Mouse (Mus musculus) kidney, adult 2 months (tissue): Measurements from ENCODE around the gene Trappc4.

ENCODE experiments used
- CTCF ChIP-seq: fragments of 200-500 bp; conservative IDR thresholded peaks from 2 replicates; pipeline ENCODE4 v1.5.1; 2011; ENCODE audit warnings: low read depth, mild to moderate bottlenecking, control low read depth, low read length, moderate library complexity, mixed read lengths; ENCODE audit not compliant: insufficient read depth, insufficient read length
- POLR2A ChIP-seq: fragments of 200-500 bp; IDR thresholded peaks from one replicate; pipeline ENCODE4 v1.6.1; 2011; ENCODE audit warnings: low read depth, low read length, control low read depth

GRCm38 (mm10) chr9:44440961-44441360, 33.6 kb upstream of the Trappc4 start, which contains the start of gene Foxr1:
- TF ChIP-seq CTCF (no peak), POLR2A (no peak)
